Mouse (Mus musculus): ENCODE results near the gene Stk11ip. TPM values are rescaled to one million over a fixed set of nuclear protein-coding genes. Genes with fewer than 3 reads are reported as not detected.
A peak's percentile ranks its signal among the peaks of the same experiment; 100 is the strongest.

The Stk11ip gene
- polyA plus RNA-seq, 1 experiment from 2014 or later = 10.5 TPM

DNA sequence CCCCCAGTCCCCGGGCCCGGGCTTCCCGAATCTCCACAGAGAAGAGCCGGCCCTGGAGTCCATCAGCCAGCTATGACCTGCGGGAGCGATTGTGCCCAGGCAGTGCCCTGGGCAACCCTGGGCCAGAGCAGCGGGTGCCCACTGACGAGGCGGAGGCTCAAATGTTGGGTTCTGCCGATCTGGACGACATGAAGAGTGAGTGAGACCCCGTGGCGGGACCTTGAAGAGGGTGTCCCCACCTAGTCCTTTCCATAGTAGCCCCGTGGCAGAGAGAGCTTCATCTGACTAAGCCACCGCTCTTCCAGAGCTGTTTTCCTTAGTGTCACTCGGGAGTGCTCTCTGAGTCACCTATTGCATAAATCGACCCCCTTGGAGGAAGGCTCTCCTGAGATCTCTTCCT is 27.5 kb downstream of the Stk11ip start:
- WGBS (ENCODE audit: insufficient replicate concordance) = 71% methylated on average over 17 of the region's 17 CpGs
- Histone ChIP-seq H3K9me3 (replicated peaks) (no peaks in the 10 kb centered on the region), H3K36me3 (no peaks in the 10 kb centered on the region; the same call in 1 of the 2 replicates), H3K27me3 (replicated peaks) (peaks cover 64% of the 10 kb centered on the region), H3K4me2 (no peak overlapping the region), H3K9ac (no peak overlapping the region), H3K4me3 (no peak overlapping the region), H3K4me1 (peaks cover 4% of the 10 kb centered on the region; the same call in 1 of the 2 replicates), H3K27ac (no peak overlapping the region)
- no peak for ATAC-seq

DNA sequence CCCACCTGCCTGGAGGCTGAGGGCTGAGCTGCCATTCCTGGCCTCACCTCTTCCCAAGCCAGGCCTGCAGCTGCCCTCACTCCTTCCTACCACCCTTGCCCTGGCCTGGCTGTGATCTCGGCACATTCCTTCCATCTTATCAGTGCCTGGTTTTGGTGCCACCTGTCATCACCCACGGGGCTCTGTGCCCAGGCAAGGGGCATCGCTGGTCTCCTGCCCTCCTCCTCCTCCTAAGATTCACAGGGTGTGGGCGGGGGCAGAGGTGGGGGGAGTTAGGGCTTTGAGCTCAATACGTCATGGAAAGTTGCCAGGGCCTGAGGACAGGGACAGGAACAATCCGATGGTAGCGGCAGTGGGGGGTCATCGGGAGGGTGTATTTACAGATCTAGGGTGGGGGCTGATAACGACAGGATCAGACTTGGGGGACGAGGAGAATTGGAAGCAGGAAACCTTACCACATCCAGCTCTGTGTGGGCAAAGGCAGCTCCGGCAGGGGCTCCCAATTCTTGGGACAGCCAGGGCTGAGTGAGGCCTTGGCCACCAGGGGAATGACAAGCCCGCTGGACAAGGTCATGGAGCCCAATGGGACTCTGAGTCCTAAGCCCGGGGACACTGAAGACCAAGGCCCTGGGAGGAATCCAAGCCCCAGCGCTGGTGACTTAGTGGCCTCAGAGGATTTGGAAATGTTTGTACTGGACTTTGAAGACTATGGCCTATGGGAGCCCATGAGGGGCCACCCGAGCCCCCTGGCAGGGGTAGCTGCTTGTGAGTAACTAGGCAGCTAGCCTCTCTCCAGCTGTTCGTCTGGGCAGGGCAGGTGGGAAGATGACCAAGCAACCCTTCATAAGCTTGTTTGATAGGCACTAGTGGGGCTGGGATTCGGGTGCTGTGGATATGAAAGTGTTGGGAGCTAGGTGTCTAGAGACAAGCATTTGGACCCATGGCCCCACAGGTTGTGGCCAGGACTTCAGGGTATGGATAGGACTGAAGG is 28.3 kb downstream of the Stk11ip start:
- no peaks in the 10 kb centered on the region for H3K9me3 ChIP-seq (replicated peaks)
- 63% methylated on average over 17 of the region's 17 CpGs for WGBS (ENCODE audit: insufficient replicate concordance)

DNA sequence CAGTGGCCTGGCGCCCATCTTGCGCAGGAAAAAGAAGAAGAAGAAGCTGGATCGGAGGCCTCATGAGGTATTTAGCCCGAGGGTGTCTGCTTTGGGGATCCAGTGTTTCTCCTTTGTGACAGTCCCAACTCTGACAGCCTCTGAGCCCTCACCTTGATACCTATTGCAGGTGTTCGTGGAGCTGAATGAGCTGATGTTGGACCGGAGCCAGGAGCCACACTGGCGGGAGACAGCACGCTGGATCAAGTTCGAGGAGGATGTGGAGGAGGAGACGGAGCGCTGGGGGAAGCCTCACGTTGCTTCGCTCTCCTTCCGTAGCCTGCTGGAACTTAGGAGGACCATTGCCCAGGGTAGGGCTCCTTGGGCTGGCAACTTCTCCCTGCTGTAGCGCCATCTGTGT is 29.3 kb downstream of the Stk11ip start:
- 73% methylated on average over 15 of the region's 15 CpGs for WGBS (ENCODE audit: insufficient replicate concordance)
- H3K4me2 ChIP-seq = no peak overlapping the region
- no peak for ATAC-seq

More for the DNA sequence above, 28.3 kb downstream of the Stk11ip start:
- Histone ChIP-seq H3K4me1 (peaks cover 4% of the 10 kb centered on the region; the same call in 1 of the 2 replicates), H3K36me3 (no peaks in the 10 kb centered on the region; the same call in 1 of the 2 replicates), H3K9ac (no peak overlapping the region), H3K4me2 (no peak overlapping the region), H3K27me3 (replicated peaks) (peaks cover 60% of the 10 kb centered on the region), H3K4me3 (no peak overlapping the region), H3K27ac (no peak overlapping the region)
- ATAC-seq = no peak

DNA sequence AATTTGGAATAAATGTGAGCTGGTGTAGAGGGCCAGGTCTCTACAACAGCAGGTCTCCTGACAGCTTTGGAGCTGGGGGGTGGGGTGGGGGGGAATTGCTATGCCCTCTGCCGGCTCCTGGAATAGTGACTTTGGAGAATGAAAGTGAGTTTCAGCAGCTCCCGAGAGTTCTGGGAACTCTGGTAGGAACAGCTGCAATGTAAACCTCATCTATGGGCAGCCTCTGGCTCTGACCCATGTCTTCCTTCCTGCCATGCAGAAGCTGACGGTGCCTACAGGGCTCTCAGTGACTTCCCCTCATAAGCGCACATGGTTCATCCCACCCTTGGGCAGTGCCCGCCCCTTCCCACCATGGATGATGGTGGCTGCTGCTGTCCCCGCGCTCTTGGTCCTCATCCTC is 34.4 kb downstream of the Stk11ip start:
- Histone ChIP-seq H3K27me3 (replicated peaks) (peaks cover 45% of the 10 kb centered on the region), H3K4me3 (no peak overlapping the region), H3K36me3 (no peaks in the 10 kb centered on the region; the same call in 1 of the 2 replicates), H3K9me3 (replicated peaks) (no peaks in the 10 kb centered on the region), H3K4me1 (peaks cover 4% of the 10 kb centered on the region; the same call in 1 of the 2 replicates), H3K27ac (no peak overlapping the region), H3K4me2 (no peak overlapping the region), H3K9ac (no peak overlapping the region)
- no peak for ATAC-seq
- WGBS (ENCODE audit: insufficient replicate concordance) = 69% methylated on average over 7 of the region's 7 CpGs

More for the DNA sequence above, 29.3 kb downstream of the Stk11ip start:
- H3K9me3 ChIP-seq (replicated peaks) = no peaks in the 10 kb centered on the region
- no peak overlapping the region for H3K4me3 ChIP-seq
- H3K4me1 ChIP-seq = peaks cover 4% of the 10 kb centered on the region; the same call in 1 of the 2 replicates
- no peaks in the 10 kb centered on the region; the same call in 1 of the 2 replicates for H3K36me3 ChIP-seq
- H3K27me3 ChIP-seq (replicated peaks) = peaks cover 50% of the 10 kb centered on the region
- H3K27ac ChIP-seq = no peak overlapping the region
- H3K9ac ChIP-seq = no peak overlapping the region

DNA sequence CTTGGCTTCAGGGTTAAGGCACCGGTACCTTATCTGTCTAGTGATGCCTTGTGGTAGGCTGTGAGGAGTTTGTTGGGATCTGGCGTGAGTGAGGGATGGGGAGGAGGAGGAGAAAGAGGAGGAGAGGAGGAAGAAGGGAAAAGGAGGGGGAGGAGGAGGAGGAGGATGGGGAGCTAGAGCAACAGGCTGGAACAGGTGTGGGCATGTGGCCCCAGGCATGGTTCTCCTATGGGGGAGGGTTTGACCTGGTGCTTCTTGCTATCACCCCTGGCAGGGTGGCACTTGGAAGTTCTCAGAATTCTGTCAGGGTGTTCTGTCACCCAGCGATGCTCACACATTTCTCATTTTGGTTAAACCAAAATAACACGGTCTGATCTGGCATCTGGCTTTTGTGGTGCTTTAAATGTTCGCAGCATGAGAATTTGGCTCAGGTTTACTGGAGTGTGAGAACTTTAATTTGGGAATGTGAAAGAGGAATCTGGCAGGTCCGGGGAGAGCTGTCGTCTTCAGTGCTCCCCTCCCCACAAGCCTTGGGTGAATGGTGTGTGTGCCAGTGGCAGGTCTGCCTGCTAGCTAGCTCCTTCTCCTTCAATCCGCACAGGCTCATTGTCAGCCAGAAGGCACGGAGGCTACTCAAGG is 34.9 kb downstream of the Stk11ip start:
- no peak overlapping the region for H3K9ac ChIP-seq
- no peaks in the 10 kb centered on the region for H3K9me3 ChIP-seq (replicated peaks)
- H3K4me1 ChIP-seq = peaks cover 4% of the 10 kb centered on the region; the same call in 1 of the 2 replicates
- H3K4me2 ChIP-seq = no peak overlapping the region
- H3K27me3 ChIP-seq (replicated peaks) = peaks cover 45% of the 10 kb centered on the region
- no peak overlapping the region for H3K4me3 ChIP-seq
- no peak overlapping the region for H3K27ac ChIP-seq
- WGBS (ENCODE audit: insufficient replicate concordance) = 75% methylated on average over 9 of the region's 9 CpGs
- no peaks in the 10 kb centered on the region; the same call in 1 of the 2 replicates for H3K36me3 ChIP-seq
- ATAC-seq = no peak

DNA sequence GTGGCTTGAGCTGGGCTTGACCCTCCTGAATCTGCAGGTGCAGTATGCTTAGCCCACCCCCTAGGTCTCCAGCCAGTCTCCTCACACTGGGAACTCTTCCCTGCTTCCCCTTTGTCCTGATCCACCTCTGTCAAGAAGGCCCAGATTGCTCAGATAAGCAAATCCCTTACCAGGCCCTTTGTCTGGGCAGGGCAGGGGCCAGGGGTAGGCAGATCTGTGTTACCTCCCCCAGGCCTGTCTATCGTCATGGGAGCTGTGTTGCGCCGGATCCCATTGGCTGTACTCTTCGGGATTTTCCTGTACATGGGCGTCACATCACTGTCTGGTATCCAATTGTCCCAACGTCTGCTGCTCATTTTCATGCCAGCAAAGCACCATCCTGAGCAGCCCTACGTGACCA is 35.7 kb downstream of the Stk11ip start:
- no peak overlapping the region for H3K9ac ChIP-seq
- H3K4me3 ChIP-seq = no peak overlapping the region
- 74% methylated on average over 7 of the region's 7 CpGs for WGBS (ENCODE audit: insufficient replicate concordance)
- no peaks in the 10 kb centered on the region for H3K9me3 ChIP-seq (replicated peaks)
- H3K4me1 ChIP-seq = peaks cover 4% of the 10 kb centered on the region; the same call in 1 of the 2 replicates
- H3K27me3 ChIP-seq (replicated peaks) = peaks cover 41% of the 10 kb centered on the region
- H3K36me3 ChIP-seq = no peaks in the 10 kb centered on the region; the same call in 1 of the 2 replicates
- no peak for ATAC-seq
- H3K27ac ChIP-seq = no peak overlapping the region
- no peak overlapping the region for H3K4me2 ChIP-seq

DNA sequence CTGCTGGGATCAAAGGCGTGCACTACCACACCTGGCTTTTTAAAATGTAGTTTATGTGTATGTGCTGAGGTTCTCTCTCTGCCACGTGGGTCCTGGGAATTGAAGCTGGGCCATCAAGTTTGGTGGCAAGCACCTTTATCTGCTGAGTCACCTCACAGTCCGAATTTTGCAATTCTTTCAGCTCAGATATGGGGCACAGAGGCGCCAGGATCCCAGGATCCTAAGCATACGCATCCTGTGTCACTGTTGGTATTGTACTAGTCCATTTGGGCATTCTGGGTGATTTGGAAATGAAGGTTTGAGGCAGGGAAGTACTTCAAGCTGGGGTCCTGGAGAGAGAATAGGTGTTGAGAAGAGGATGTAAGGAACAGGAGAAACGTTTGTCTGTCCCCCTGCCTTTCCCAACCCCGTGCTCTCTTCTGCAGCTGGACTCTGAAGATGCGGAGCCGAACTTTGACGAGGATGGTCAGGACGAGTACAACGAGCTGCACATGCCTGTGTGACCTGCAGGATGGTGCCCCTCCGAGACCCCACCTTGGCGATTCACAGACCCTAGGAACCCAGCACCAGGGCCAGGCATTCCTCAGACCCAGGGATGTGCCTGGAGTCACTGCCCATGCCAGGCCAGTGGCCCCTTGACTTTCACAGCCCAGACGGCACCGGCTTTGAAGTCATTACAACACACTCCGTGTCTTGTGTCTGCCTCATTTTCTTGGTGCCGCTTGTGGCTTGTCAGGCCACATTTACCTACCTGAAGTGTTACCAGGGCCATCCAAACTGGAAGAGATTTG is 37.3 kb downstream of the Stk11ip start:
- H3K4me1 ChIP-seq = peaks cover 4% of the 10 kb centered on the region; the same call in 1 of the 2 replicates
- H3K27me3 ChIP-seq (replicated peaks) = peaks cover 50% of the 10 kb centered on the region
- H3K4me2 ChIP-seq = no peak overlapping the region
- H3K27ac ChIP-seq = no peak overlapping the region
- H3K9me3 ChIP-seq (replicated peaks) = no peaks in the 10 kb centered on the region
- WGBS (ENCODE audit: insufficient replicate concordance) = 66% methylated on average over 18 of the region's 18 CpGs
- no peak overlapping the region for H3K9ac ChIP-seq
- ATAC-seq = no peak
- no peak overlapping the region for H3K4me3 ChIP-seq
- no peaks in the 10 kb centered on the region for H3K36me3 ChIP-seq

DNA sequence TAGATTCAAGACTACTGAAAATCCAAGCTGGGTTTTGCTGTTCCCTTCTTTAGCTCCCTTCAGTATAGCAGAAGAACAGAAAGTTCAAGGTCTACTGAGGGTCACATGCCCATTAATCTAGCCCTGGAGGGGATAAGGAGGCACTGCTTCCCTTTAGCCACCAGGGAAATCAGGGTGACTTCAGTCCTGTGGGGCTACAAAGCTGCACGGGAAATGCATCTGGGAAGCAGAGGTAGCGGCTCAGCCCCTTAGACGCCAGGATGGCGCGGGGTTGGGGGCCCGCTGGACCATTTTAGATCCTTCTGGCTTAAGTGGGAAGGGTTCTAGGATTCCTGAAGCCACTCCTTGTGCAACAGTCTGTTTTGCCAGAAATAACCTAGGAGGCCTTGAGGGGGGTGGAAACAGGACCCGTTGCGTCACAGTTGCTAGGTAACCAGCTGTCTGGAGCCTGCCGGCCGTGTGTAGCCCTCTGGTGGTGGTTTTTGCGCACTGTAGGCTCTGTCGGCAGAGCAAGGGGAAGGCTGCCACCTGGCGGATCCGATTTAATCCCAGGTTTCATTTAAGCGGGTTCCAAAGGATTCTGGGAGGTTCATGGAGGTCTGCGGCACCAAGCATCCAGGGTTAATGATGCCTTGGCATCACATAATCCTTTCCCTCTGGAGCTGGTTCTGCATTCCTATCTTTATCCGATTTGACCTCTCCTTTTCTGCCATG is 38.0 kb downstream of the Stk11ip start:
- ATAC-seq = peak; percentile 66
- no peaks in the 10 kb centered on the region for H3K36me3 ChIP-seq
- no peak overlapping the region for H3K27ac ChIP-seq
- peaks cover 57% of the 10 kb centered on the region for H3K27me3 ChIP-seq (replicated peaks)
- no peaks in the 10 kb centered on the region for H3K9me3 ChIP-seq (replicated peaks)
- peaks cover 4% of the 10 kb centered on the region; the same call in 1 of the 2 replicates for H3K4me1 ChIP-seq
- 0 out of 2 replicates have a peak overlapping the region, but pooled peaks have one; percentile 8 for H3K4me2 ChIP-seq
- no peak overlapping the region for H3K9ac ChIP-seq
- 9% methylated on average over 17 of the region's 17 CpGs for WGBS (ENCODE audit: insufficient replicate concordance)
- H3K4me3 ChIP-seq = no peak overlapping the region

DNA sequence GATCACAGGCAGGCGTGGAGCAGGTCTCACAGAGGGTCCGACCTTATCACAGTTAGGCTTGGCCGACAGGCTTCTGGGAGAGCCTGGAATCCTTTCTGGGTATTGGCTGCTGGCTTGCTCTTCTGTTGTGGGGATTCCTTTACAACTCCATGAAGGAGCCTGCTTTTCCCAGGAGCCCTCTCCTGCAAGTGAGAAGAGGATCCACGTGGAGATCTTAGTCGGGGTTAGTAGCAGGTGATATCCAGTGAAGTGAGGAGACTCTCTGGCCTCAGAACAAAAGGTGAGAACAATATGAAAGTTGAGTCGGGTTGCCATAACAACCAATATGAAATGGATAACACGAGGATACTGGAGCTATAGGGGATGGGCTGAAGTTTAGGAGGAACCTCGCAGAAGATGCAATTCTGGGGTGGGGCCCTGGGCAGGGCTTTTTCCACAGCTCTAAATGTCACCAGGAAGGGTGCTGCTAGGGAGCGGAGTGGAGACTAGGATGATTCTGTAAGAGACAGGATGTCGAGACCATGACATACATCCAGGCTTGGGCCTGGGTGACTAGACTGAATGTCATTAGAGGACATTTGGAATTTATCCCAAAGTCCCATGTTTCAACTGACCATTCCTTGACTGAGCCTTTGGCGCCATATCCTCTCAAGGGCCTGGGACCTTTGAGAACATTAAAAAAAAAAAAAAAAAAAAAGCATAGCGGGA is 39.0 kb downstream of the Stk11ip start:
- no peak for ATAC-seq

DNA sequence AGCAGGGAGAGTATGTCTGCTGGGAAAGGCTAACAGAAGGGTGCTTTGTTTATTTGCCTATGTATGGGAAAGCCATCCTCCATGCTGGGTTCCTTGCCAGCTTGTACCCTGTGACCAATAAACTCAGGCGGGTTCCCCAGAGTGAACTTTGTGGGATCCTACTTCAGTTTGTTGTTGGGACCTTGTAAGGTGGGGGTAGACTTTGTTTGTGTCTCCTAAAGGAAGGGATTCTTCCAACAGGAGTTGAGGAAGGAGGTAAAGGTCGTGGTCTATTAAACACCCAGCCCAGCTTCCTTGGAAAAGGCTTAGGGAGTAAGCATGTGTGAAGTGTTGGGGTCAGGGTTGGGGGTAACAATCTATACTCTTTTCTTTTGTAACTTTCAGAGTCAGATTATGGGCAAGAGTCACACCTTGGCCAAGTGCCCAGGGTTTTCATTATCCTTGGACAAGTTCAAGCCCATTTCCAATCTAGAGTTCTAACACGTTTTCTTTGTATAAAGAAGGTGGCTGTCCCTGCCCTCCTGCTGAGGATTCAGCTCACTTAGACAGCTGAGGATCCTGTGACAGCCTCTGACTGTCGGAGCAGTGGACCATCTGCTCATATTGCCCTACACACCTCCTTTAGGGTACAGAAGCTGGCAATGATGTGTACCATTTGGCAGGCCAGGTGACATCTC is 40.0 kb downstream of the Stk11ip start:
- no peak for ATAC-seq
- H3K27ac ChIP-seq = no peak overlapping the region
- peaks cover 64% of the 10 kb centered on the region for H3K27me3 ChIP-seq (replicated peaks)
- 31% methylated on average over 4 of the region's 4 CpGs for WGBS (ENCODE audit: insufficient replicate concordance)
- H3K4me1 ChIP-seq = peaks cover 4% of the 10 kb centered on the region; the same call in 1 of the 2 replicates
- H3K4me2 ChIP-seq = no peak overlapping the region
- H3K9me3 ChIP-seq (replicated peaks) = no peaks in the 10 kb centered on the region
- H3K36me3 ChIP-seq = no peaks in the 10 kb centered on the region
- H3K4me3 ChIP-seq = no peak overlapping the region
- no peak overlapping the region for H3K9ac ChIP-seq

More for the DNA sequence above, 39.0 kb downstream of the Stk11ip start:
- Histone ChIP-seq H3K4me3 (no peak overlapping the region), H3K27me3 (replicated peaks) (peaks cover 66% of the 10 kb centered on the region), H3K4me1 (peaks cover 4% of the 10 kb centered on the region; the same call in 1 of the 2 replicates), H3K36me3 (no peaks in the 10 kb centered on the region), H3K27ac (no peak overlapping the region), H3K4me2 (no peak overlapping the region), H3K9me3 (replicated peaks) (no peaks in the 10 kb centered on the region), H3K9ac (no peak overlapping the region)
- 59% methylated on average over 12 of the region's 12 CpGs for WGBS (ENCODE audit: insufficient replicate concordance)

All from liver, embryonic 12.5 days (tissue).